Mouse (Mus musculus) MEL (cell line): ENCODE data around the gene Angptl2. TPM values are rescaled to one million over a fixed set of nuclear protein-coding genes. Genes with fewer than 3 reads are reported as not detected.

Experiments used
- DNase-seq: peaks from one replicate; pipeline ENCODE4 v3.0.0; 2011; ENCODE audit warnings: low read depth, low spot score
- H3K27ac ChIP-seq: 2 replicates; pipeline ENCODE4 v1.5.1; 2012; ENCODE audit warnings: low read depth, mild to moderate bottlenecking, control low read depth, low read length, moderate library complexity; ENCODE audit not compliant: control insufficient read depth
- H3K27me3 ChIP-seq, 2 experiments: fragments of 150-350 bp in 1 of 2; sonication (generic) in 1 of 2; 2 replicates each; pipeline ENCODE4 v1.6.1; 2012; ENCODE audit warnings: low read length in 2 of 2, mild to moderate bottlenecking in 2 of 2, improper control_type of control experiment in 1 of 2, moderate library complexity in 1 of 2; ENCODE audit not compliant: insufficient read depth in 2 of 2, control insufficient read depth in 1 of 2
- H3K36me3 ChIP-seq, 2 experiments: 2 replicates each; pipeline ENCODE4 v1.6.1; 2012 to 2014; ENCODE audit warnings: low read length in 2 of 2, improper control_type of control experiment in 1 of 2, inconsistent platforms in 1 of 2, mild to moderate bottlenecking in 1 of 2; ENCODE audit not compliant: insufficient read depth in 2 of 2, control insufficient read depth in 1 of 2
- H3K4me1 ChIP-seq, 2 experiments: fragments of 150-350 bp in 1 of 2; sonication (generic) in 1 of 2; 2 replicates each; pipeline ENCODE4 v1.6.1; 2012; ENCODE audit warnings: low read length in 2 of 2, improper control_type of control experiment in 1 of 2, mild to moderate bottlenecking in 1 of 2; ENCODE audit not compliant: insufficient read depth in 2 of 2, control insufficient read depth in 1 of 2
- H3K4me3 ChIP-seq, 2 experiments: fragments of 150-350 bp in 1 of 2; sonication (generic) in 1 of 2; 2 replicates each; pipeline ENCODE4 v1.5.1; 2012; ENCODE audit warnings: low read depth in 2 of 2, low read length in 2 of 2, mild to moderate bottlenecking in 2 of 2, moderate library complexity in 2 of 2, control low read depth in 1 of 2, improper control_type of control experiment in 1 of 2; ENCODE audit not compliant: control insufficient read depth in 1 of 2, insufficient read depth in 1 of 2
- H3K79me2 ChIP-seq: 2 replicates; pipeline ENCODE4 v1.6.1; 2012; ENCODE audit warnings: mild to moderate bottlenecking, low read length, moderate library complexity; ENCODE audit not compliant: control insufficient read depth, poor library complexity, insufficient read depth
- H3K9ac ChIP-seq: 2 replicates; pipeline ENCODE4 v1.6.1; 2012; ENCODE audit warnings: low read depth, mild to moderate bottlenecking, control low read depth, low read length, moderate library complexity; ENCODE audit not compliant: control insufficient read depth, poor library complexity, severe bottlenecking
- H3K9me3 ChIP-seq: fragments of 150-350 bp; sonication (generic); replicated peaks from 2 replicates; pipeline ENCODE4 v1.6.1; 2012; ENCODE audit warnings: mild to moderate bottlenecking, low read length, improper control_type of control experiment, moderate library complexity; ENCODE audit not compliant: insufficient read depth
- CHD1 ChIP-seq: IDR thresholded peaks from 2 replicates; pipeline ENCODE4 v1.6.1; 2012; ENCODE audit warnings: low read depth, mild to moderate bottlenecking, inconsistent platforms, low read length, improper control_type of control experiment
- CHD2 ChIP-seq: IDR thresholded peaks from 2 replicates; pipeline ENCODE4 v1.6.1; 2011; ENCODE audit warnings: low read length, improper control_type of control experiment
- CTCF ChIP-seq, 3 experiments: IDR thresholded peaks in 2 of 3; conservative IDR thresholded peaks in 1 of 3; 2 replicates each; pipeline ENCODE4 v1.5.1; 2011 to 2012; ENCODE audit warnings: low read length in 3 of 3, low read depth in 2 of 3, mild to moderate bottlenecking in 2 of 3, improper control_type of control experiment in 1 of 3, inconsistent platforms in 1 of 3, mixed read lengths in 1 of 3, moderate library complexity in 1 of 3; ENCODE audit not compliant: control insufficient read depth in 1 of 3, insufficient read depth in 1 of 3, poor library complexity in 1 of 3, severe bottlenecking in 1 of 3
- ETS1 ChIP-seq: IDR thresholded peaks from 2 replicates; pipeline ENCODE4 v1.6.1; 2012; ENCODE audit warnings: low read depth, mild to moderate bottlenecking, inconsistent platforms, low read length, improper control_type of control experiment, moderate library complexity
- GATA1 ChIP-seq: IDR thresholded peaks from 2 replicates; pipeline ENCODE4 v1.6.1; 2011; ENCODE audit warnings: low read depth, low read length, improper control_type of control experiment
- HCFC1 ChIP-seq: IDR thresholded peaks from 2 replicates; pipeline ENCODE4 v1.6.1; 2012; ENCODE audit warnings: low read depth, mild to moderate bottlenecking, inconsistent platforms, low read length, improper control_type of control experiment, moderate library complexity
- JUND ChIP-seq: IDR thresholded peaks from 2 replicates; pipeline ENCODE4 v1.6.1; 2011; ENCODE audit warnings: low read depth, mild to moderate bottlenecking, improper control_type of control experiment, low read length
- MAFK ChIP-seq: IDR thresholded peaks from 2 replicates; pipeline ENCODE4 v1.6.1; 2011; ENCODE audit warnings: low read depth, mild to moderate bottlenecking, low read length, improper control_type of control experiment, borderline replicate concordance
- MAX ChIP-seq: IDR thresholded peaks from 2 replicates; pipeline ENCODE4 v1.6.1; 2011; ENCODE audit warnings: low read length, improper control_type of control experiment
- NELFE ChIP-seq: IDR thresholded peaks from 2 replicates; pipeline ENCODE4 v1.6.1; 2011; ENCODE audit warnings: low read depth, low read length, improper control_type of control experiment
- NRF1 ChIP-seq: IDR thresholded peaks from 2 replicates; pipeline ENCODE4 v1.6.1; 2014; ENCODE audit warnings: low read depth, mild to moderate bottlenecking, inconsistent platforms, low read length, improper control_type of control experiment, moderate library complexity; ENCODE audit not compliant: poor library complexity, insufficient read depth, severe bottlenecking
- POLR2AphosphoS2 ChIP-seq: IDR thresholded peaks from 2 replicates; pipeline ENCODE4 v1.6.1; 2011; ENCODE audit warnings: low read length, improper control_type of control experiment
- RAD21 ChIP-seq: IDR thresholded peaks from 2 replicates; pipeline ENCODE4 v1.6.1; 2011; ENCODE audit warnings: mild to moderate bottlenecking, low read depth, low read length, improper control_type of control experiment
- SIN3A ChIP-seq: IDR thresholded peaks from 2 replicates; pipeline ENCODE4 v1.6.1; 2012; ENCODE audit warnings: low read length, improper control_type of control experiment, inconsistent platforms
- SMC3 ChIP-seq: IDR thresholded peaks from 2 replicates; pipeline ENCODE4 v1.6.1; 2011; ENCODE audit warnings: low read depth, low read length, improper control_type of control experiment
- TAL1 ChIP-seq: IDR thresholded peaks from 2 replicates; pipeline ENCODE4 v1.6.1; 2012; ENCODE audit warnings: mild to moderate bottlenecking, inconsistent platforms, low read length, moderate library complexity, mixed read lengths
- TBP ChIP-seq: IDR thresholded peaks from 2 replicates; pipeline ENCODE4 v1.8.0; 2011; ENCODE audit warnings: low read depth, low read length, improper control_type of control experiment
- TCF12 ChIP-seq: IDR thresholded peaks from 2 replicates; pipeline ENCODE4 v1.6.1; 2014; ENCODE audit warnings: low read depth, mild to moderate bottlenecking, inconsistent platforms, low read length, improper control_type of control experiment, moderate library complexity
- UBTF ChIP-seq: IDR thresholded peaks from 2 replicates; pipeline ENCODE4 v1.6.1; 2012; ENCODE audit warnings: low read depth, mild to moderate bottlenecking, inconsistent platforms, low read length, improper control_type of control experiment, moderate library complexity, borderline replicate concordance; ENCODE audit not compliant: insufficient read depth
- USF1 ChIP-seq: IDR thresholded peaks from 2 replicates; pipeline ENCODE4 v1.6.1; 2014; ENCODE audit warnings: low read depth, mild to moderate bottlenecking, inconsistent platforms, low read length, improper control_type of control experiment, moderate library complexity
- ZC3H11A ChIP-seq: IDR thresholded peaks from 2 replicates; pipeline ENCODE4 v1.6.1; 2012; ENCODE audit warnings: low read depth, mild to moderate bottlenecking, inconsistent platforms, low read length, improper control_type of control experiment
- ZKSCAN1 ChIP-seq: IDR thresholded peaks from 2 replicates; pipeline ENCODE4 v1.6.1; 2012; ENCODE audit warnings: low read depth, mild to moderate bottlenecking, inconsistent platforms, low read length, improper control_type of control experiment, moderate library complexity
- ZMIZ1 ChIP-seq: IDR thresholded peaks from 2 replicates; pipeline ENCODE4 v1.6.1; 2012; ENCODE audit warnings: low read depth, mild to moderate bottlenecking, inconsistent platforms, low read length, improper control_type of control experiment, moderate library complexity
- ZNF384 ChIP-seq: IDR thresholded peaks from 2 replicates; pipeline ENCODE4 v1.6.1; 2012; ENCODE audit warnings: low read depth, mild to moderate bottlenecking, inconsistent platforms, low read length, improper control_type of control experiment
- polyA plus RNA-seq, 2 experiments: library from polyadenylated mRNA; stranded (reverse) in 1 of 2; unstranded in 1 of 2; fragments of >175 nt in 1 of 2; fragments of >200 nt in 1 of 2; gene quantifications; 2 replicates each; pipeline versions ENCODE4 v1.2.1 to v1.2.4; 2012; ENCODE audit warnings: low replicate concordance in 2 of 2, low read depth in 1 of 2; ENCODE audit not compliant: insufficient read length in 2 of 2, insufficient read depth in 1 of 2, missing spikeins in 1 of 2
- total RNA-seq: library from RNA; depleted of rRNA; stranded (reverse); fragments of 300-350 nt; gene quantifications from 2 replicates; pipeline ENCODE4 v1.2.3, GENCODE M21; 2012

The Angptl2 gene
- total and polyA plus RNA-seq, 3 experiments, result 0.08 TPM; not detected in 2

- TF ChIP-seq NRF1, result no peak
Measured at GRCm38 (mm10) chr2:33215177-33215699, 631 bp upstream of the Angptl2 start (continued).

- TF ChIP-seq TAL1 (no peak), CHD1 (no peak), NELFE (no peak), HCFC1 (no peak), SMC3 (no peak), JUND (no peak), TCF12 (no peak), POLR2AphosphoS2 (no peak), MAFK (no peak), ZNF384 (no peak), USF1 (no peak)
- no peak overlapping the region for H3K27ac ChIP-seq
- no peak overlapping the region for H3K9ac ChIP-seq
- H3K9me3 ChIP-seq, result no peaks in the 10 kb centered on the region
- no peaks in the 10 kb centered on the region for H3K4me1 ChIP-seq
- H3K79me2 ChIP-seq, result no peaks in the 10 kb centered on the region
- H3K4me3 ChIP-seq, result no peak overlapping the region
- H3K27me3 ChIP-seq, result no peaks in the 10 kb centered on the region
- DNase-seq, result no peak
- no peaks in the 10 kb centered on the region for H3K36me3 ChIP-seq
Measured at GRCm38 (mm10) chr2:33216645-33217424, 966 bp downstream of the Angptl2 start.

- Histone ChIP-seq H3K79me2 (no peaks in the 10 kb centered on the region), H3K9me3 (no peaks in the 10 kb centered on the region), H3K9ac (no peak overlapping the region), H3K36me3 (no peaks in the 10 kb centered on the region), H3K4me1 (no peaks in the 10 kb centered on the region), H3K27ac (no peak overlapping the region), H3K27me3 (no peaks in the 10 kb centered on the region), H3K4me3 (no peak overlapping the region)
- DNase-seq, result no peak
- TF ChIP-seq MAX, result no peak
- no peak for TF ChIP-seq USF1
- TF ChIP-seq HCFC1, result no peak
- no peak for TF ChIP-seq SMC3
- no peak for TF ChIP-seq GATA1
- no peak for TF ChIP-seq JUND
- no peak for TF ChIP-seq SIN3A
- no peak for TF ChIP-seq ZC3H11A
- TF ChIP-seq ZKSCAN1, result no peak
- no peak for TF ChIP-seq CHD2
- no peak for TF ChIP-seq NRF1
- no peak for TF ChIP-seq ETS1
- TF ChIP-seq POLR2AphosphoS2, result no peak
- TF ChIP-seq TCF12, result no peak
- TF ChIP-seq TBP, result no peak
- no peak for TF ChIP-seq UBTF
- TF ChIP-seq CTCF (IDR thresholded peaks at IDR 0.05 in 2 of 3, conservative IDR thresholded peaks at IDR 0.05 in 1 of 3; ENCODE audit: control insufficient read depth in 1 of 3, insufficient read depth in 1 of 3, low read depth in 2 of 3, low read length in 3 of 3, poor library complexity in 1 of 3, severe bottlenecking in 1 of 3), result no peak
- TF ChIP-seq RAD21, result no peak
- TF ChIP-seq ZMIZ1, result no peak
Measured at GRCm38 (mm10) chr2:33217425-33217794, 1.5 kb downstream of the Angptl2 start.
